Mouse (Mus musculus): ENCODE measurements at regions not wholly inside any gene's neighbourhood (a gene's known extent, or its start where the extent isn't known, plus 50 kb on each side); places are given as distances from the start of the nearest gene placed in this dataset.
"Not testable (repeated sequence)": the region's sequence is repeated elsewhere in the genome, so short reads cannot be mapped to it uniquely, and the experiment has no call there.

GRCm38 (mm10) chr14:15868520-15868919, 380.6 kb upstream of the Ngly1 start:
- no peak for DNase-seq (ENCODE audit: extremely low read depth, low read depth)

GRCm38 (mm10) chr14:15872013-15872412, 377.1 kb upstream of the Ngly1 start:
- no peak for DNase-seq (ENCODE audit: extremely low read depth, low read depth)

GRCm38 (mm10) chr14:15880146-15880545, 368.9 kb upstream of the Ngly1 start:
- DNase-seq (ENCODE audit: extremely low read depth, low read depth), result no peak

GRCm38 (mm10) chr14:15881284-15881683, 367.8 kb upstream of the Ngly1 start:
- no peak for DNase-seq (ENCODE audit: extremely low read depth, low read depth)

GRCm38 (mm10) chr14:15884641-15885340, 364.3 kb upstream of the Ngly1 start:
- DNase-seq (ENCODE audit: extremely low read depth, low read depth), result no peak

- no peak for DNase-seq (ENCODE audit: extremely low read depth, low read depth)
Measured at GRCm38 (mm10) chr14:15897098-15897497, 352.0 kb upstream of the Ngly1 start.

GRCm38 (mm10) chr14:15906429-15906828, 342.7 kb upstream of the Ngly1 start:
- DNase-seq (ENCODE audit: extremely low read depth, low read depth), result not testable (repeated sequence)

- DNase-seq (ENCODE audit: extremely low read depth, low read depth), result not testable (repeated sequence)
Measured at GRCm38 (mm10) chr14:15913206-15913605, 335.9 kb upstream of the Ngly1 start.

GRCm38 (mm10) chr14:15914176-15914575, 334.9 kb upstream of the Ngly1 start:
- no peak for DNase-seq (ENCODE audit: extremely low read depth, low read depth)

- not testable (repeated sequence) for DNase-seq (ENCODE audit: extremely low read depth, low read depth)
Measured at GRCm38 (mm10) chr14:15924676-15925075, 324.4 kb upstream of the Ngly1 start.

GRCm38 (mm10) chr14:15934729-15935128, 314.4 kb upstream of the Ngly1 start:
- no peak for DNase-seq (ENCODE audit: extremely low read depth, low read depth)

GRCm38 (mm10) chr14:15970321-15970720, 278.8 kb upstream of the Ngly1 start:
- DNase-seq (ENCODE audit: extremely low read depth, low read depth), result no peak

- DNase-seq (ENCODE audit: extremely low read depth, low read depth), result no peak
Measured at GRCm38 (mm10) chr14:15970767-15971166, 278.3 kb upstream of the Ngly1 start.

GRCm38 (mm10) chr14:15971306-15971705, 277.8 kb upstream of the Ngly1 start:
- no peak for DNase-seq (ENCODE audit: extremely low read depth, low read depth)

GRCm38 (mm10) chr14:15977366-15977765, 271.7 kb upstream of the Ngly1 start:
- no peak for DNase-seq (ENCODE audit: extremely low read depth, low read depth)

GRCm38 (mm10) chr14:15978329-15978728, 270.8 kb upstream of the Ngly1 start:
- DNase-seq (ENCODE audit: extremely low read depth, low read depth), result no peak

GRCm38 (mm10) chr14:16005409-16005808, 243.7 kb upstream of the Ngly1 start:
- DNase-seq (ENCODE audit: extremely low read depth, low read depth), result no peak

- DNase-seq (ENCODE audit: extremely low read depth, low read depth), result no peak
Measured at GRCm38 (mm10) chr14:16006968-16007367, 242.1 kb upstream of the Ngly1 start.

- DNase-seq (ENCODE audit: extremely low read depth, low read depth), result no peak
Measured at GRCm38 (mm10) chr14:16009778-16010177, 239.3 kb upstream of the Ngly1 start.

- DNase-seq (ENCODE audit: extremely low read depth, low read depth), result no peak
Measured at GRCm38 (mm10) chr14:16023853-16024252, 225.2 kb upstream of the Ngly1 start.

GRCm38 (mm10) chr14:16037771-16038170, 211.3 kb upstream of the Ngly1 start:
- DNase-seq (ENCODE audit: extremely low read depth, low read depth), result no peak

- no peak for DNase-seq (ENCODE audit: extremely low read depth, low read depth)
Measured at GRCm38 (mm10) chr14:16038336-16038735, 210.7 kb upstream of the Ngly1 start.

- DNase-seq (ENCODE audit: extremely low read depth, low read depth), result no peak
Measured at GRCm38 (mm10) chr14:16044466-16044865, 204.6 kb upstream of the Ngly1 start.

All from MEL-GATA-1-ER (cell line).